Mouse (Mus musculus) E14TG2a.4 (cell line): ENCODE results near the gene Rdh16.

Source experiments
- CTCF ChIP-seq: conservative IDR thresholded peaks from 2 replicates; pipeline ENCODE4 v1.5.1; 2014; ENCODE audit warnings: low read length
- NANOG ChIP-seq: IDR thresholded peaks from 2 replicates; pipeline ENCODE4 v1.6.1; 2014; ENCODE audit warnings: borderline replicate concordance, low read length, mixed read lengths
- POU5F1 ChIP-seq: IDR thresholded peaks from 2 replicates; pipeline ENCODE4 v1.6.1; 2014; ENCODE audit warnings: low read length, borderline replicate concordance

DNA sequence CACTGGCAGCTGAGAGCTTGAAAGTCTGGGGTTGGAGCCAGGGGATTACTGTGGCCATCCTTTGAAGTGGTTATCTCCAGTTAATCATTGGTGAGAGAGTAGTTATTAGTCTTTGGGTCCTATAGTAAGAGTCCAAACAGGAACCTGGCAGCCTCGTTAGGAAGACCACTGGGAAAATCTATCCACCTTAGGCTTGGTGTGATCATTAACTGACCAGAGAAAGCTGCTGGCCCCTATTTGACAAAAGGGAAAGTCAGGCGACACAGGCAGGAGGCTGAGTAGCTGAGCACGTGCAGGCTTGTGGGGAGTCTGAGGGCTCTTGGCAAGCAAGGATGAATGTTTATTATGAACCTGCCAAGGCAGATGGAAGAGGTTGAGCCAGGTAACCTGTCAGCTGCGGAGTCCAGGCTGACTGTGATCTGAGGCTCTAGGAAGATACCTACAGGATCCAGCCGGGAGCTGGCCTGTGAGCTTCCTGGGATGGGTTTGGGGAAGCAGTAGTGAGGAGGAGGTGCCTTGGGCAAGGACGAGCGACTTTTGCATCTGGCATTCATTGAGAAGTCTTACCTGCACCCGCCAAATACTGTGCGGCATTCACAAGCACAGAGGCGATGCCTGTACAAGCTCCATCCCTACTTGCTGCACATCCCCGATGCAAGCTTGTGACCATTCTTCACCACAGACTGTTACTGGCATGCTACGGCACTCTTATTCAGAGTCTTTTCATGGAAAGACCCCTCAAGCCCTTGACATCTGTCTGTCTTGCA, 36.9 kb upstream of the Rdh16 start:
- TF ChIP-seq POU5F1: no peak
- TF ChIP-seq CTCF: no peak
- TF ChIP-seq NANOG: no peak
